Mouse (Mus musculus): ENCODE data around the gene Crhbp.

- no peak for TF ChIP-seq CTCF (IDR thresholded peaks at IDR 0.05)
- no peak for TF ChIP-seq POLR2A (IDR thresholded peaks at IDR 0.05; ENCODE audit: insufficient read depth, low read depth, low read length)
Observed at GRCm38 (mm10) chr13:95388226-95388625, 56.5 kb downstream of the Crhbp start.

Data from heart, adult 2 months (tissue).